Mouse (Mus musculus) liver, embryonic 15.5 days (tissue): Measurements from ENCODE around the gene Nppb. TPM values are rescaled to one million over a fixed set of nuclear protein-coding genes. Genes with fewer than 3 reads are reported as not detected.

Source experiments
- polyA plus RNA-seq: library from polyadenylated mRNA; unstranded; fragments of >200 nt; fragmentation: Nextera tagmentation; extraction: Ambion mirVana; gene quantifications from 2 replicates; pipeline ENCODE4 v1.2.1, GENCODE M21; 2015

The Nppb gene
- polyA plus RNA-seq, 1 experiment from 2014 or later: not detected

Other genes with a start within 250 kb of the Nppb start
- gene Zfp984, start 176.0 kb upstream of the Nppb start, polyA plus RNA-seq: 3.4 and 3.9 TPM in 2 replicates
- 1.0 and 1.4 TPM in 2 replicates for gene Zfp933, start 137.4 kb upstream of the Nppb start, polyA plus RNA-seq
- gene Miip, start 117.0 kb upstream of the Nppb start, polyA plus RNA-seq: 29.3 and 36.1 TPM in 2 replicates
- gene Fv1, start 116.8 kb upstream of the Nppb start, polyA plus RNA-seq: 2.1 TPM in 2 replicates
- 15.5 and 15.6 TPM in 2 replicates for gene Mfn2, start 81.1 kb upstream of the Nppb start, polyA plus RNA-seq
- 29.0 and 30.6 TPM in 2 replicates for gene Plod1, start 49.0 kb upstream of the Nppb start, polyA plus RNA-seq
- 7.8 and 8.9 TPM in 2 replicates for gene 2510039O18Rik, start 44.9 kb upstream of the Nppb start, polyA plus RNA-seq
- gene Nppa, start 14.9 kb downstream of the Nppb start, polyA plus RNA-seq: 1.3 and 1.4 TPM in 2 replicates
- 1.5 and 1.6 TPM in 2 replicates for gene Clcn6, start 53.0 kb downstream of the Nppb start, polyA plus RNA-seq
- 9.8 and 10.0 TPM in 2 replicates for gene Mthfr, start 53.3 kb downstream of the Nppb start, polyA plus RNA-seq
- gene Agtrap, start 102.2 kb downstream of the Nppb start, polyA plus RNA-seq: 10.0 and 11.0 TPM in 2 replicates
- 12.9 and 13.2 TPM in 2 replicates for gene Mad2l2, start 144.6 kb downstream of the Nppb start, polyA plus RNA-seq
- gene Draxin, start 144.9 kb downstream of the Nppb start, polyA plus RNA-seq: 0.07 and 0.10 TPM in 2 replicates
- 11.0 and 11.9 TPM in 2 replicates for gene Fbxo6, start 166.4 kb downstream of the Nppb start, polyA plus RNA-seq
- 0.51 and 0.54 TPM in 2 replicates for gene Fbxo44, start 174.7 kb downstream of the Nppb start, polyA plus RNA-seq
- gene Fbxo2, start 174.8 kb downstream of the Nppb start, polyA plus RNA-seq: 0.28 TPM in 1 of 2 replicates, not detected in the other